In genomic region chr9:20975431-20976215, GRCm38 (mm10) we compare ENCODE assay signal across 8 mouse cellular contexts. TPM values are rescaled to one million over a fixed set of nuclear protein-coding genes. Genes with fewer than 3 reads are reported as not detected.
DNase-seq lines count a peak whose midpoint lies in the region; ATAC-seq and TF ChIP-seq lines count a peak whose summit lies in the region.

No protein-coding gene starts in this region.

- H3K4me1 ChIP-seq in forebrain, embryonic 15.5 days: peaks cover 25% of the 10 kb centered on the region
- peaks cover 16% of the 10 kb centered on the region for H3K4me1 ChIP-seq in hindbrain, postnatal 0 days (ENCODE audit: insufficient read depth, low read length)
- peaks cover 21% of the 10 kb centered on the region for H3K4me1 ChIP-seq in lung, adult 2 months (ENCODE audit: control insufficient read depth, insufficient read depth, low read length)
- peaks cover 46% of the 10 kb centered on the region for H3K4me1 ChIP-seq in neural tube, embryonic 15.5 days

- DNase-seq in left cerebral cortex, postnatal 25 days (ENCODE audit: low spot score in 2 of 2): peak; percentile 23 to 24
- no peak for DNase-seq in left cerebral cortex, adult 8-10 months (ENCODE audit: low spot score in 2 of 2)
- DNase-seq in adrenal gland, postnatal 10 days: peak; percentile 65
- DNase-seq in hindbrain, postnatal 0 days (ENCODE audit: low spot score): peak; percentile 54
- DNase-seq in lung, adult 2 months: peak; percentile 71
- no peak for DNase-seq in cerebellum, adult 11 months

- H3K9me3 ChIP-seq in forebrain, embryonic 15.5 days: no peaks in the 10 kb centered on the region
- no peaks in the 10 kb centered on the region for H3K9me3 ChIP-seq in hindbrain, postnatal 0 days (ENCODE audit: low read length)
- no peaks in the 10 kb centered on the region for H3K9me3 ChIP-seq in neural tube, embryonic 15.5 days (replicated peaks)

- no peaks in the 10 kb centered on the region for H3K27me3 ChIP-seq in forebrain, embryonic 15.5 days
- no peaks in the 10 kb centered on the region for H3K27me3 ChIP-seq in hindbrain, postnatal 0 days (ENCODE audit: insufficient read depth, low read length)
- H3K27me3 ChIP-seq in neural tube, embryonic 15.5 days (replicated peaks): no peaks in the 10 kb centered on the region

- intact Hi-C loops in left cerebral cortex, postnatal 25 days (cut with DNase I): no loop called here

- under 1% methylated on average over 45 of the region's 45 CpGs for WGBS in forebrain, embryonic 15.5 days
- WGBS in hindbrain, postnatal 0 days: under 1% methylated on average over 45 of the region's 45 CpGs
- WGBS in lung, adult 2 months: under 1% methylated on average over 44 of the region's 45 CpGs
- under 1% methylated on average over 45 of the region's 45 CpGs for WGBS in neural tube, embryonic 15.5 days

- peak overlapping the region; percentile 77 for H3K9ac ChIP-seq in forebrain, embryonic 15.5 days (replicated peaks)
- peak overlapping the region; percentile 61 for H3K9ac ChIP-seq in hindbrain, postnatal 0 days (replicated peaks; ENCODE audit: low read length)
- H3K9ac ChIP-seq in neural tube, embryonic 15.5 days (replicated peaks): peak overlapping the region; percentile 85

- H3K27ac ChIP-seq in forebrain, embryonic 15.5 days (replicated peaks): no peak overlapping the region
- H3K27ac ChIP-seq in hindbrain, postnatal 0 days: peak overlapping the region; percentile 17; the same call in 1 of the 2 replicates
- peak overlapping the region; percentile 80 for H3K27ac ChIP-seq in neural tube, embryonic 15.5 days (replicated peaks)

- peak overlapping the region; percentile 81 for H3K4me3 ChIP-seq in forebrain, embryonic 15.5 days
- H3K4me3 ChIP-seq in hindbrain, postnatal 0 days (ENCODE audit: low read length): peak overlapping the region; percentile 71
- H3K4me3 ChIP-seq in lung, adult 2 months (replicated peaks; ENCODE audit: extremely low read depth, low read depth, low read length): peak overlapping the region; percentile 89
- H3K4me3 ChIP-seq in neural tube, embryonic 15.5 days (replicated peaks): peak overlapping the region; percentile 80

- peak; percentile 60 for ATAC-seq in forebrain, embryonic 15.5 days (replicated peaks)
- no peak for ATAC-seq in hindbrain, postnatal 0 days
- peak; percentile 37 for ATAC-seq in neural tube, embryonic 15.5 days (ENCODE audit: low FRiP score)

- H3K36me3 ChIP-seq in forebrain, embryonic 15.5 days: no peaks in the 10 kb centered on the region
- no peaks in the 10 kb centered on the region for H3K36me3 ChIP-seq in hindbrain, postnatal 0 days (ENCODE audit: insufficient read depth, low read length)
- H3K36me3 ChIP-seq in neural tube, embryonic 15.5 days: no peaks in the 10 kb centered on the region

- TF ChIP-seq POLR2A in lung, adult 2 months (IDR thresholded peaks at IDR 0.05; ENCODE audit: borderline replicate concordance, extremely low read depth, low read depth, low read length): peak; percentile 41; the same call in 1 of the 2 replicates

- no peak for TF ChIP-seq CTCF in hindbrain, postnatal 0 days (IDR thresholded peaks at IDR 0.05; ENCODE audit: low read depth)
- TF ChIP-seq CTCF in lung, adult 2 months (IDR thresholded peaks at IDR 0.05; ENCODE audit: insufficient read depth, low read length): no peak

- peak overlapping the region; percentile 100 for H3K4me2 ChIP-seq in forebrain, embryonic 15.5 days (replicated peaks)
- peak overlapping the region; percentile 100 for H3K4me2 ChIP-seq in hindbrain, postnatal 0 days (ENCODE audit: low read depth, low read length)
- peak overlapping the region; percentile 99 for H3K4me2 ChIP-seq in neural tube, embryonic 15.5 days

RNA-seq across cellular contexts. Expression of gene S1pr2, which starts 1.0 kb away (rescaled TPM):
- 1 to 10 TPM; 2.2 to 2.8 TPM for total RNA-seq in left cerebral cortex, postnatal 25 days (2021)
- 1 to 10 TPM; 2.0 to 3.4 (median 2.7) TPM for total RNA-seq in left cerebral cortex, adult 8-10 months (2022)
- total RNA-seq in adrenal gland, postnatal 10 days (2021): 1 to 10 TPM; 7.4 to 9.7 TPM
- polyA plus RNA-seq in forebrain, embryonic 15.5 days (2015; fragmentation: Nextera tagmentation; extraction: Ambion mirVana): 6.9 and 7.5 TPM in 2 replicates
- 3.4 and 6.0 TPM in 2 replicates for total RNA-seq in hindbrain, postnatal 0 days (2014; rRNA removed)
- polyA plus RNA-seq in hindbrain, postnatal 0 days (2015; fragmentation: Nextera tagmentation; extraction: Ambion mirVana): 6.9 and 8.5 TPM in 2 replicates
- polyA plus RNA-seq in lung, adult 2 months (2012; rRNA removed): 24.2 and 32.1 TPM in 2 replicates
- polyA plus RNA-seq in neural tube, embryonic 15.5 days (2015; fragmentation: Nextera tagmentation; extraction: Ambion mirVana): 8.8 and 17.9 TPM in 2 replicates

RNA-seq across cellular contexts. Expression of gene Dnmt1, which starts 15.9 kb away (rescaled TPM):
- total RNA-seq in left cerebral cortex, postnatal 25 days (2021): 10 to 100 TPM; 40.0 to 42.9 TPM
- total RNA-seq in left cerebral cortex, adult 8-10 months (2022): 10 to 100 TPM; 39.7 to 41.3 (median 40.5) TPM
- total RNA-seq in adrenal gland, postnatal 10 days (2021): 10 to 100 TPM; 44.9 to 54.7 TPM
- polyA plus RNA-seq in forebrain, embryonic 15.5 days (2015; fragmentation: Nextera tagmentation; extraction: Ambion mirVana): 80.0 and 84.6 TPM in 2 replicates
- 78.2 and 86.5 TPM in 2 replicates for total RNA-seq in hindbrain, postnatal 0 days (2014; rRNA removed)
- polyA plus RNA-seq in hindbrain, postnatal 0 days (2015; fragmentation: Nextera tagmentation; extraction: Ambion mirVana): 36.1 and 36.2 TPM in 2 replicates
- 20.5 and 22.8 TPM in 2 replicates for polyA plus RNA-seq in lung, adult 2 months (2012; rRNA removed)
- polyA plus RNA-seq in neural tube, embryonic 15.5 days (2015; fragmentation: Nextera tagmentation; extraction: Ambion mirVana): 51.6 and 60.8 TPM in 2 replicates

RNA-seq across cellular contexts. Expression of gene Mrpl4, which starts 26.9 kb away (rescaled TPM):
- 10 to 100 TPM; 61.5 to 64.2 TPM for total RNA-seq in left cerebral cortex, postnatal 25 days (2021)
- total RNA-seq in left cerebral cortex, adult 8-10 months (2022): 10 to 100 TPM; 55.3 to 68.0 (median 56.9) TPM
- 100 to 1,000 TPM; 121 to 125 TPM for total RNA-seq in adrenal gland, postnatal 10 days (2021)
- 112 and 115 TPM in 2 replicates for polyA plus RNA-seq in forebrain, embryonic 15.5 days (2015; fragmentation: Nextera tagmentation; extraction: Ambion mirVana)
- total RNA-seq in hindbrain, postnatal 0 days (2014; rRNA removed): 104 and 107 TPM in 2 replicates
- 117 and 124 TPM in 2 replicates for polyA plus RNA-seq in hindbrain, postnatal 0 days (2015; fragmentation: Nextera tagmentation; extraction: Ambion mirVana)
- 113 and 130 TPM in 2 replicates for polyA plus RNA-seq in lung, adult 2 months (2012; rRNA removed)
- polyA plus RNA-seq in neural tube, embryonic 15.5 days (2015; fragmentation: Nextera tagmentation; extraction: Ambion mirVana): 114 and 123 TPM in 2 replicates

RNA-seq across cellular contexts. Expression of gene Icam1, which starts 40.2 kb away (rescaled TPM):
- total RNA-seq in left cerebral cortex, postnatal 25 days (2021): 1 to 10 TPM; 3.3 to 3.5 TPM
- total RNA-seq in left cerebral cortex, adult 8-10 months (2022): 1 to 10 TPM; 2.2 to 4.8 (median 4.1) TPM
- 10 to 100 TPM; 10.8 to 12.4 TPM for total RNA-seq in adrenal gland, postnatal 10 days (2021)
- 2.8 and 3.0 TPM in 2 replicates for polyA plus RNA-seq in forebrain, embryonic 15.5 days (2015; fragmentation: Nextera tagmentation; extraction: Ambion mirVana)
- total RNA-seq in hindbrain, postnatal 0 days (2014; rRNA removed): 4.3 and 5.0 TPM in 2 replicates
- polyA plus RNA-seq in hindbrain, postnatal 0 days (2015; fragmentation: Nextera tagmentation; extraction: Ambion mirVana): 3.8 and 4.4 TPM in 2 replicates
- 332 and 372 TPM in 2 replicates for polyA plus RNA-seq in lung, adult 2 months (2012; rRNA removed)
- polyA plus RNA-seq in neural tube, embryonic 15.5 days (2015; fragmentation: Nextera tagmentation; extraction: Ambion mirVana): 4.2 and 16.9 TPM in 2 replicates

RNA-seq across cellular contexts. Expression of gene Icam4, which starts 53.5 kb away (rescaled TPM):
- 1 to 10 TPM in 1 of 2 experiments, under 1 TPM in 1; 0.80 to 1.1 TPM for total RNA-seq in left cerebral cortex, postnatal 25 days (2021)
- total RNA-seq in left cerebral cortex, adult 8-10 months (2022): 1 to 10 TPM; 1.5 to 2.3 (median 1.8) TPM
- 1 to 10 TPM; 2.3 to 3.2 TPM for total RNA-seq in adrenal gland, postnatal 10 days (2021)
- 0.25 TPM in 1 of 2 replicates, not detected in the other for polyA plus RNA-seq in forebrain, embryonic 15.5 days (2015; fragmentation: Nextera tagmentation; extraction: Ambion mirVana)
- total RNA-seq in hindbrain, postnatal 0 days (2014; rRNA removed): not detected in 2 replicates
- polyA plus RNA-seq in hindbrain, postnatal 0 days (2015; fragmentation: Nextera tagmentation; extraction: Ambion mirVana): 0.15 TPM in 1 of 2 replicates, not detected in the other
- 1.8 and 1.9 TPM in 2 replicates for polyA plus RNA-seq in lung, adult 2 months (2012; rRNA removed)
- polyA plus RNA-seq in neural tube, embryonic 15.5 days (2015; fragmentation: Nextera tagmentation; extraction: Ambion mirVana): 0.54 TPM in 1 of 2 replicates, not detected in the other

Comparison
In these comparisons a context has a peak if more than half of its experiments do, and no peak if none do; other contexts are left out.
1. DNase-seq: peak in left cerebral cortex, postnatal 25 days (2 of 2), adrenal gland, postnatal 10 days (single experiment), hindbrain, postnatal 0 days (single experiment) and lung, adult 2 months (single experiment); none in left cerebral cortex, adult 8-10 months (0 of 2) and cerebellum, adult 11 months (single experiment).
2. Peak in every context shown above with its lines, with median percentiles within 50 percentile points of each other: H3K4me2 ChIP-seq, H3K4me3 ChIP-seq and H3K9ac ChIP-seq.